Mouse (Mus musculus) kidney, postnatal 4 days (tissue): ENCODE data around the gene Kng2.
"Not testable (repeated sequence)": the region's sequence is repeated elsewhere in the genome, so short reads cannot be mapped to it uniquely, and the experiment has no call there.

Experiments used
- DNase-seq, 2 experiments: peaks; one replicate each; pipeline ENCODE4 v3.0.0; 2021; ENCODE audit warnings: mixed read lengths in 2 of 2

The Kng2 gene

DNA sequence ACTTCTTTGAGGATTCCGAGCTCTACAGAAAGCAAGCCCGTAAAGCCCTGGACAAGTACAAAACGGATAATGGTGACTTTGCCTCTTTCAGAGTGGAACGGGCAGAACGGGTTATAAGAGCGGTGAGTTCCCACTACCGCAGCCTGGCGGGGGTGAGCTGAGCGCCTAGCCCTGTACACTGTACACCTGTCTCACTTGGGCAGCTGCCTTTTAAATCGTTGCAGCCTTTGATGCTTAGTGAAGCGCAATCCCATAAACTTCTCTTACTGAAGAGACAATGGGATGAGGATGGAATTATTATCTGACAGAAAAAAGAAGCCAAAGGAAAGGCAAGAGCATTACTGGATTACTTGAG is 73.2 kb downstream of the Kng2 start:
- DNase-seq = no peak

DNA sequence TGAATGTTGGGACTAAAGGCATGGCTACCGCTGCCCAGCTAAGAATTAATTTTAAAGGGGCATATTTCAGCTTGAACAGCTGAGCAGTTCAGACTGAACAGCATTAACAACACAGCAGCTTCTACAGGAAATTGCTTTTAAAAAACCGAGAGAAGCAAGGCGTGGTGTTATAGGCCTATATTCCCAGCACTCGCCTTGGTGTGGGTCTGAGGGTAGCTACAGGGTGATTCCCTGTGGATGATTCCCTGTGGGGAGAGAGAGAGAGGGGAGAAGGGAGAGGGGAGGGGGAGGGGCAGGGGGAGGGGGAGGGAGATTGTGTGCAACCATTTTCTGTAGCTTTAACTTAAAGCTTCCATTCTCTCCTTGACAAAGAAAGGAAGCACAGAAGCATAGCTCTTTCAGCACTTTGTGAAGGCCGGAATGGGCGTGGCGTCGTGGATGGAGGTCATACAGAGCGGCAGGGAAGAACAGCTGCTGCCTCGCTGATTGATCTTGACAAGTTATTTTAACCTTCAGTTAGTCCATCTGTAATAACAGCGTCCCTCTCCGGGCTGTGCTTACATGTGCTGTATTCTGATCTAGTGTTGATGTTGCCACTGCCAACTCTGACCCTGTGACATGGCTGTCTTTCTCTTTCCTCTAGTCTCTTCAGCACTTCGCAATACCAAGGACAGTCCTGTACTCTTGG is 73.7 kb downstream of the Kng2 start:
- DNase-seq = peak; percentile 27 to 52

DNA sequence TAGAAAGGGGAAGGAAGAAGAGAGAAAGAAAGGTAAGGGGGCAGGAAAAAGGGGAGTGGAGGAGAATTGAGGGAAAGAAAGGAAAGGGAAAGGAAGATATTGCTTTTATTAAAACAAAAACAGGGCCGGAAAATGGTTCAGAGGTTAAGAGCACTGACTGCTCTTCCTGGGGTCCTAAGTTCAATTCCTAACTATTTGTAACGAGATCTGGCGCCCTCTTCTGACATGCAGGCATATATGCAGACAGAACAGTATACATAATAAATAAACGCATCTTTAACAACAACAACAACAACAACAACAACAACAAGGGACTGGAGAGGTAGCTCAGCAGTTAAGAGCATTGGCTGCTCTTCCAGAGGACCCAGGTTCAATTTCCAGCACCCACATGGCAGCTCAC is 76.2 kb downstream of the Kng2 start:
- DNase-seq = peak in 1 of 2 experiments; percentile 7

DNA sequence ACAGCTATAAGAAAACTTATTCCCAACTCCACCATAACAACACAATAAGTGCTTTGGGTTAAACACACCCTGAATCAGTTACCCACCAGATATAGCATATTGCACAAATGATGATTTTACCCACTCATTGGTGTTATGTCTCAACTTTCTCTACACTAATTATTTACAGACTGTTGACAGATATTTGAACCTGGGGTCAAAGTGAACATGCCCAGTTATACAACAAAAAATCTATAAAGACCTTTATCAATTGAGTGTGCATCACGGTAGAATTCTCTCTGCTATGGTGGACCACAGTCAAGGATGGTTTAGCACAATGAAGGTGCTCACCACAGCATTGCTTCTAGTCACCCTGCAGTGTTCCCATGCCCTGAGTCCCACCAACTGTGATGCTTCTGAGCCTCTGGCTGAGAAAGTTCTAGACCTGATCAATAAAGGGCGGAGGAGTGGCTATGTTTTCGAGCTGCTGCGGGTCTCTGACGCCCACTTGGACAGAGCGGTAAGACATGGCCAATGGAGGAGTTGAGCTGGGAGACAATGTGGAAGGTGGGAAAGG is 78.4 kb downstream of the Kng2 start, which contains the start of gene Hrg:
Gene Hrg, plus strand, starts transcription at position 233 of the 556 bp plus-strand sequence.
- no peak for DNase-seq

DNA sequence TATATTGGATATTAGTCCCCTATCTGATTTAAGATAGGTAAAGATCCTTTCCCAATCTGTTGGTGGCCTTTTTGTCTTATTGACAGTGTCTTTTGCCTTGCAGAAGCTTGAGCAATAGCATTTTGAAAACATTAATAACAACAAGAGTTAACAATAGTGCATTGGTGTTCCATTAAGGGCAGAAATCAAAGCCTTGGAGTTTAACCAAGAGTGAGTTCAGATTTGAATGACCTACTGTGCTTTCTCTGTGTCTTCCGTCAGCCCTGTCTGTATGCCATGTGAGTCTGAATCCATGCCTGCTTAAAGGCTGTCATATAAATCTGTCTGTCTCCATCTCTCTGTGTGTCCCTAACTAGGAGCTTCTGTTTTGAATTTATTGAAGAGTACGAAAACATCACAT is 81.9 kb downstream of the Kng2 start:
- no peak for DNase-seq

DNA sequence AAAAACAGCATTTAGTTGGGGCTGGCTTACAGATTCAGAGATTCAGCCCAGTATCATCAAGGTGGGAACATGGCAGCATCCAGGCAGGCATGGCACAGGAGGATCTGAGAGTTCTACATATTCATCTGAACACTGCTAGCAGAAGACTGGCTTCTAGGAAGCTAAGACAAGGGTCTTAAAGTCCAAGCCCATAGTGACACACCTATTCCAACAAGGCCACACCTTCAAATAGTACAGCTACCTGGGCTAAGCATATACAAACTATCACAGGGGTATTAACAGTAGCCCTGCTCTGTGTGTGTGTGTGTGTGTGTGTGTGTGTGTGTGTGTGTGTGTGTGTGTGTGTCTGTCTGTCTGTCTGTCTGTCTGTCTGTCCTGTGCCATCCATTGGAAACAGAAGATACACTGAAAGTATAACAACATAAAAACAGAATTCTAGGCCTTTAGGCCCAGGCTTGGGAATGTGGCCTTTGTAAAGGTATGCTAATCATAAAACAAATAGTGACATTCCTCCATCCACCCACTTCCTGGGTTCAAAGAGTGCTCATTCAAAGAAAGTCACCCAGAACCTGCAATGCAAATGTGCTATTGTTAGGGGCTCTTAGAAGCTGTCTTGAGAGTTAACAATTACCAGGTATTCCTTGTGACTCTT is 87.3 kb downstream of the Kng2 start:
- not testable (repeated sequence) for DNase-seq

DNA sequence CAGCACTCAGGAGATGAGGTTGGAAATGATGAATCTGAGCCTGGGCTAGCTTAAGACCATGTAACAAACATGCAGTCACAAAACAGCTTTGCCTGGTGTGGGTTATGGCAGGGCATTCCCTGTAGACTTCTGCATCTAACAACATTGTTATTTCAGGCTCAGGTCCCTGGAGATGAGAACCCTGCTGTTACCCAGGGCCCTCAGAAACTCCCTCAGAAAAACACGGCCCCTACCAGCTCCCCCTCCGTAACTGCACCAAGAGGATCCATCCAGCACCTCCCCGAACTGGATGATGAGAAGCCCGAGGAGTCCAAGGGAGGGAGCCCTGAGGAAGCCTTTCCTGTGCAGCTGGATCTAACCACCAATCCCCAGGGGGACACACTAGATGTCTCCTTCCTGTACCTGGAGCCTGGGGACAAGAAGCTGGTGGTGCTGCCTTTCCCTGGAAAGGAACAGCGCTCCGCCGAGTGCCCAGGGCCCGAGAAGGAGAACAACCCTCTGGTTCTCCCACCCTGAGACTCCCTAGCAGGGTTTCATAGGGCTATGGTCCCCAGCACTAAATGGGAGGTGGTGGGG is 90.1 kb downstream of the Kng2 start:
- DNase-seq = no peak

DNA sequence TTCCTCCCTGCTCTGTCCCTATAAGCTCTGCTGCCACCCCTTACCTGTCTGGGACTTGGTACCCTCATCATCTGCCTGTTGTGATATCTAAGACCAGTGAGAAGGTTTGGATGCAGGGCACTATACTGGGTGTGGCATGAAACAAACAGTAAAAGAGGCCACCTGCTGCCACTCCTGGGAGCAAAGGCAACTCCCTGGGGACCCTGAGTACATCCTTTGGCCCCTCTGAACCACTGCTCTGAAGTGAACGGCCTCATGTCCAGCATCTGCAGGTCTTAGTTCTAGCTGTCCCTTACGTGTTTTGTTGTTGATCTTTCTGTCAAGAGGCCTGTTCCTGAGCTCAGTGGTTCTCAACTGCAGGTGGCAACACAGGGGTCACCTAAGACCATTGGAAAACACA is 90.7 kb downstream of the Kng2 start:
- no peak for DNase-seq

DNA sequence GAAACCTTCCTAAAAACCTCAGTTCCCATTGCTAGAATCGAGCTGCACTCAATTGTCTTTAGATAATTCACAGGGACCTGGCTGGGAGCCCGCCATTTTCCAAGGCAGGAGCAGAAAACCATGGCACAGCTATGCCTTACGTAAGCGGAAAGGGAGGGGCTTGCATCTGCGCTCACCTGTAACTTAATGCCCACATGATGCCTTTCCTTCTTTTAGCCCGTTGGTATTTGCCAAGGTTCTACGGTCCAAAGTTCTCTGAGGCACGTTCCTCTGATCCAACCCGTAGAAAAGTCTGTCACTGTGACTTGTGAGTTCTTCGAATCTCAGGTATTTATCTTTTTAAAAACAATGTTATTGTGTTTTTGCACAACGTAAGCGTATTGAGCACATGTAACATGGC is 91.7 kb downstream of the Kng2 start:
- DNase-seq = no peak
